Mouse (Mus musculus) intestine, postnatal 0 days (tissue): ENCODE data around the gene Arhgef3. TPM values are rescaled to one million over a fixed set of nuclear protein-coding genes. Genes with fewer than 3 reads are reported as not detected.
A peak's percentile ranks its signal among the peaks of the same experiment; 100 is the strongest.

Experiments
- ATAC-seq: fragments of 200-750 bp; cut with Nextera tagmentation; 2 replicates; pipeline ENCODE4 v1.8.0; 2017; ENCODE audit warnings: mild to moderate bottlenecking, moderate TSS enrichment, moderate library complexity
- H3K27ac ChIP-seq: fragments of 300-500 bp; sonication (generic); 2 replicates; pipeline ENCODE4 v1.5.1; 2014; ENCODE audit warnings: mild to moderate bottlenecking, low read depth, low read length, moderate library complexity
- H3K27me3 ChIP-seq: fragments of 300-500 bp; sonication (generic); replicated peaks from 2 replicates; pipeline ENCODE4 v1.6.1; 2014; ENCODE audit warnings: low read length, mixed read lengths; ENCODE audit not compliant: control insufficient read depth, insufficient read depth
- H3K36me3 ChIP-seq: fragments of 300-500 bp; sonication (generic); 2 replicates; pipeline ENCODE4 v1.6.1; 2014; ENCODE audit warnings: mild to moderate bottlenecking, moderate library complexity; ENCODE audit not compliant: control insufficient read depth, insufficient read depth
- H3K4me1 ChIP-seq: fragments of 300-500 bp; sonication (generic); replicated peaks from 2 replicates; pipeline ENCODE4 v1.6.1; 2014; ENCODE audit warnings: antibody characterized with exemption, low read length, mixed read lengths; ENCODE audit not compliant: control insufficient read depth, insufficient read depth
- H3K4me2 ChIP-seq: fragments of 300-500 bp; sonication (generic); replicated peaks from 2 replicates; pipeline ENCODE4 v1.6.1; 2014; ENCODE audit warnings: low read depth, mild to moderate bottlenecking, moderate library complexity
- H3K4me3 ChIP-seq: fragments of 300-500 bp; sonication (generic); 2 replicates; pipeline ENCODE4 v1.5.1; 2014; ENCODE audit warnings: low read depth, low read length
- H3K9ac ChIP-seq: fragments of 300-500 bp; sonication (generic); 2 replicates; pipeline ENCODE4 v1.6.1; 2014; ENCODE audit warnings: mild to moderate bottlenecking, low read depth, low read length
- H3K9me3 ChIP-seq: fragments of 300-500 bp; sonication (generic); 2 replicates; pipeline ENCODE4 v1.6.1; 2016; ENCODE audit warnings: mixed run types; ENCODE audit not compliant: control insufficient read depth
- CTCF ChIP-seq: sonication (generic); IDR thresholded peaks from 2 replicates; pipeline ENCODE4 v1.5.1; 2016; ENCODE audit warnings: low read depth, mild to moderate bottlenecking, control low read depth, antibody characterized with exemption, moderate library complexity
- WGBS: fragments of 180-500 bp; shearing (Covaris S2); extraction: QIAGEN DNeasy Blood & Tissue Kit; methylation state at CpG from one replicate; pipeline ENCODE4 v1.1.7; 2014; 5-methylcytosine and 5-hydroxymethylcytosine counted together
- polyA plus RNA-seq: library from polyadenylated mRNA; unstranded; fragments of >200 nt; fragmentation: Nextera tagmentation; extraction: Ambion mirVana; gene quantifications from 2 replicates; pipeline ENCODE4 v1.2.1, GENCODE M21; 2015

The Arhgef3 gene
- polyA plus RNA-seq, 1 experiment from 2014 or later: 12.2 TPM

GRCm38 (mm10) chr14:27122646-27123045, 7.9 kb downstream of the Arhgef3 start:
- 0 out of 2 replicates have a peak, but pooled peaks have one; percentile 28 for ATAC-seq
- Histone ChIP-seq H3K9ac (no peak overlapping the region), H3K4me2 (no peak overlapping the region), H3K4me3 (no peak overlapping the region), H3K36me3 (no peaks in the 10 kb centered on the region), H3K27me3 (no peaks in the 10 kb centered on the region), H3K27ac (no peak overlapping the region), H3K9me3 (no peaks in the 10 kb centered on the region), H3K4me1 (no peaks in the 10 kb centered on the region)
- TF ChIP-seq CTCF: no peak
- WGBS: 55% methylated on average over 3 of the region's 3 CpGs

- no peak for TF ChIP-seq CTCF
- H3K27ac ChIP-seq: no peak overlapping the region
- no peak overlapping the region for H3K4me3 ChIP-seq
- no peak for ATAC-seq
- no peak overlapping the region for H3K4me2 ChIP-seq
- H3K36me3 ChIP-seq: no peaks in the 10 kb centered on the region
- 49% methylated on average over 8 of the region's 8 CpGs for WGBS
- no peaks in the 10 kb centered on the region for H3K4me1 ChIP-seq
- H3K9me3 ChIP-seq: no peaks in the 10 kb centered on the region
- no peaks in the 10 kb centered on the region for H3K27me3 ChIP-seq
- H3K9ac ChIP-seq: no peak overlapping the region
Measured at GRCm38 (mm10) chr14:27123543-27123942, 8.8 kb downstream of the Arhgef3 start.

DNA sequence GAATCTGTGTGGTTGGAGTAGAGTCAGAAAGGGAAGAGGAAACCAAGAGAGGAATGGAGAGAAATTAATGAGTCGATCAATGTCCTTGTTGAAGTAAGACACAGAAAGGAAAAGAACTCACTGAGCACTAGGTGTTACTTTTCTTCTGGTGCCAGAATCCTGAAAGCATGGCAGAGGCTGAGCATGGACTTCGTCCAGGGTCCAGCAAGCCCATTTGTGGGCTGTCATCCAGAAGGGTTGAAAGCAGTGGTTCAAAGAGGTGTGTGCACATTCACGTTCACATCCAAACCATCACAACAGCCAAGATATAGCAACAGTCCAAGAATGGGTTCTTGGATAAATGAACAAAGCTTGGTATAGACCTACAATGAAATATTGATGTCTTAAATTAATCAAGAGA, 15.3 kb downstream of the Arhgef3 start:
- Histone ChIP-seq H3K4me3 (no peak overlapping the region), H3K9ac (no peak overlapping the region), H3K36me3 (no peaks in the 10 kb centered on the region), H3K27ac (no peak overlapping the region), H3K9me3 (no peaks in the 10 kb centered on the region), H3K4me2 (no peak overlapping the region), H3K27me3 (no peaks in the 10 kb centered on the region), H3K4me1 (no peaks in the 10 kb centered on the region)
- TF ChIP-seq CTCF: no peak
- no peak for ATAC-seq
- WGBS: 95% methylated on average over 3 of the region's 3 CpGs

- no peak for TF ChIP-seq CTCF
- Histone ChIP-seq H3K9ac (no peak overlapping the region), H3K4me3 (no peak overlapping the region), H3K4me1 (no peaks in the 10 kb centered on the region), H3K9me3 (no peaks in the 10 kb centered on the region), H3K27me3 (no peaks in the 10 kb centered on the region), H3K27ac (no peak overlapping the region), H3K4me2 (no peak overlapping the region), H3K36me3 (no peaks in the 10 kb centered on the region)
- ATAC-seq: no peak
- 26% methylated on average over 1 of the region's 1 CpGs for WGBS
Measured at GRCm38 (mm10) chr14:27130676-27131075, 16.0 kb downstream of the Arhgef3 start.

- Histone ChIP-seq H3K36me3 (no peaks in the 10 kb centered on the region), H3K27me3 (no peaks in the 10 kb centered on the region), H3K27ac (no peak overlapping the region), H3K4me2 (no peak overlapping the region), H3K4me3 (no peak overlapping the region), H3K9ac (no peak overlapping the region), H3K4me1 (no peaks in the 10 kb centered on the region), H3K9me3 (no peaks in the 10 kb centered on the region)
- no peak for TF ChIP-seq CTCF
- WGBS: 78% methylated on average over 1 of the region's 1 CpGs
- ATAC-seq: peak; percentile 75; the same call in 1 of the 2 replicates
Measured at GRCm38 (mm10) chr14:27131521-27131920, 16.8 kb downstream of the Arhgef3 start.

DNA sequence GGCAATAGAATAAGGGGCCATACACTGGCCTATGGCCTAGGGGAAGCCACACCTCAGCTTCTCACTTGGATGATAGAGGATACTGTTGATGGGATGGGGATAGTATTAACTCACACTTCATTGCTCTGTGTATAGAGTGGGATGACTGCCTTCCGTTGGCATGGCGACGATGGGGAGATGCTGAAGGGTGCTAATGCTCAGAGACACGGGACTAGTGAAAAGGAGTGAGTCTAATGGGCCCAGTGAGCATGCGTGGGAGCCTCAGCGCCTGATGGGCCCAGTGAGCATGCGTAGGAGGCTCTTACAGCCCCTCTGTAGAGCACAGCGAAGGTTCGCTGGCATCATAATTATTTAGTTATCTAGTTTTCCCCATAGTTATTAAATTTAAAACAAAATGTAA, 24.2 kb downstream of the Arhgef3 start:
- H3K27ac ChIP-seq: no peak overlapping the region
- no peak for ATAC-seq
- WGBS: 88% methylated on average over 9 of the region's 9 CpGs
- H3K27me3 ChIP-seq: no peaks in the 10 kb centered on the region
- H3K9me3 ChIP-seq: no peaks in the 10 kb centered on the region
- no peak overlapping the region for H3K9ac ChIP-seq
- no peak overlapping the region for H3K4me3 ChIP-seq
- H3K4me2 ChIP-seq: no peak overlapping the region
- H3K36me3 ChIP-seq: no peaks in the 10 kb centered on the region
- no peaks in the 10 kb centered on the region for H3K4me1 ChIP-seq
- no peak for TF ChIP-seq CTCF

DNA sequence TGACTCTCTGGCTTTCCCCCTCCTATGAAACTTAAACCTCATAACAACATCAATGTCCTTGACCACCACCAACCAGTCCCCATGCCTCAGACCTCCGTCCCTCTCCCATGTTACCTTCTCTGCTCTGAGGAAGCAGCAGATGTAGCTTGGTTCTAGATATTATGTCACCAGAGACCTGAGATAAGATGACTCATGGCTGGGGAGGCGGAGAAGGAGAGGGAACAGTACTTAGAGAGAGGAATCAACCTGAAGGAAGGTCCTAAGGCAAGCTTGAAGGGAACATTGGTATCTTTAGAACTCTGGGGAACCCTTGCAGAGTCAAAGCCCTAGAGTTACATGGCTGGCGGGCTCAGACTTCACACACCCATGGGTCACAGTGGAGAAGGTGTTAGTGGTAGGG, 25.3 kb downstream of the Arhgef3 start:
- H3K4me2 ChIP-seq: no peak overlapping the region
- H3K4me3 ChIP-seq: no peak overlapping the region
- ATAC-seq: no peak
- H3K9me3 ChIP-seq: no peaks in the 10 kb centered on the region
- WGBS: 88% methylated on average over 3 of the region's 3 CpGs
- no peaks in the 10 kb centered on the region for H3K36me3 ChIP-seq
- H3K27ac ChIP-seq: no peak overlapping the region
- TF ChIP-seq CTCF: no peak
- H3K27me3 ChIP-seq: no peaks in the 10 kb centered on the region
- H3K4me1 ChIP-seq: no peaks in the 10 kb centered on the region
- H3K9ac ChIP-seq: no peak overlapping the region
